Mouse (Mus musculus) hindbrain, embryonic 11.5 days (tissue): ENCODE data around the gene Cemip2. TPM values are rescaled to one million over a fixed set of nuclear protein-coding genes. Genes with fewer than 3 reads are reported as not detected.

Experiments used
- ATAC-seq: fragments of 200-750 bp; cut with Nextera tagmentation; 2 replicates; pipeline ENCODE4 v1.8.0; 2017; ENCODE audit warnings: mild to moderate bottlenecking, moderate TSS enrichment, moderate library complexity; ENCODE audit not compliant: low FRiP score
- DNase-seq: peaks from one replicate; pipeline ENCODE4 v3.0.0-alpha.2; 2015; ENCODE audit warnings: low spot score
- H3K27ac ChIP-seq: fragments of 300-500 bp; sonication (generic); 2 replicates; pipeline ENCODE4 v1.5.1; 2014; ENCODE audit warnings: mild to moderate bottlenecking, low read depth, low read length
- H3K27me3 ChIP-seq: fragments of 300-500 bp; sonication (generic); 2 replicates; pipeline ENCODE4 v1.6.1; 2014; ENCODE audit warnings: mild to moderate bottlenecking, low read length, moderate library complexity, mixed read lengths; ENCODE audit not compliant: control insufficient read depth, insufficient read depth
- H3K36me3 ChIP-seq: fragments of 300-500 bp; sonication (generic); 2 replicates; pipeline ENCODE4 v1.6.1; 2014; ENCODE audit warnings: mild to moderate bottlenecking, low read length, moderate library complexity, mixed read lengths; ENCODE audit not compliant: control insufficient read depth, insufficient read depth
- H3K4me1 ChIP-seq: fragments of 300-500 bp; sonication (generic); replicated peaks from 2 replicates; pipeline ENCODE4 v1.6.1; 2014; ENCODE audit warnings: low read length, mixed read lengths; ENCODE audit not compliant: control insufficient read depth, insufficient read depth
- H3K4me2 ChIP-seq: fragments of 300-500 bp; sonication (generic); replicated peaks from 2 replicates; pipeline ENCODE4 v1.6.1; 2014; ENCODE audit warnings: mild to moderate bottlenecking, low read depth, low read length
- H3K4me3 ChIP-seq: fragments of 300-500 bp; sonication (generic); 2 replicates; pipeline ENCODE4 v1.5.1; 2014; ENCODE audit warnings: low read depth, low read length
- H3K9ac ChIP-seq: fragments of 300-500 bp; sonication (generic); 2 replicates; pipeline ENCODE4 v1.6.1; 2014; ENCODE audit warnings: low read depth, low read length
- H3K9me3 ChIP-seq: fragments of 300-500 bp; sonication (generic); 2 replicates; pipeline ENCODE4 v1.6.1; 2016; ENCODE audit warnings: low read length; ENCODE audit not compliant: control insufficient read depth
- WGBS: fragments of 180-500 bp; shearing (Covaris S2); extraction: QIAGEN DNeasy Blood & Tissue Kit; methylation state at CpG from one replicate; pipeline ENCODE4 v1.1.7; 2014; 5-methylcytosine and 5-hydroxymethylcytosine counted together
- polyA plus RNA-seq: library from polyadenylated mRNA; unstranded; fragments of >200 nt; fragmentation: Nextera tagmentation; extraction: Ambion mirVana; gene quantifications from 2 replicates; pipeline ENCODE4 v1.2.1, GENCODE M21; 2014

Cemip2 gene
- polyA plus RNA-seq, 1 experiment from 2014 or later, result 85.6 TPM

GRCm38 (mm10) chr19:21810135-21810534 is 32.0 kb downstream of the Cemip2 start:
- H3K27ac ChIP-seq, result no peak overlapping the region
- no peak for ATAC-seq
- H3K9me3 ChIP-seq, result no peaks in the 10 kb centered on the region

GRCm38 (mm10) chr19:21813560-21813959 is 35.4 kb downstream of the Cemip2 start:
- 93% methylated on average over 13 of the region's 13 CpGs for WGBS
- no peak overlapping the region for H3K27ac ChIP-seq

More at GRCm38 (mm10) chr19:21810135-21810534, 32.0 kb downstream of the Cemip2 start:
- Histone ChIP-seq H3K9ac (no peak overlapping the region), H3K4me3 (no peak overlapping the region), H3K4me2 (no peak overlapping the region), H3K36me3 (peaks cover 25% of the 10 kb centered on the region; the same call in 1 of the 2 replicates), H3K4me1 (no peaks in the 10 kb centered on the region), H3K27me3 (no peaks in the 10 kb centered on the region)
- no peak for DNase-seq
- WGBS, result 96% methylated on average over 5 of the region's 5 CpGs

GRCm38 (mm10) chr19:21814433-21815020 is 36.4 kb downstream of the Cemip2 start:
- Histone ChIP-seq H3K36me3 (peaks cover 21% of the 10 kb centered on the region), H3K27me3 (no peaks in the 10 kb centered on the region), H3K9me3 (no peaks in the 10 kb centered on the region), H3K4me2 (no peak overlapping the region), H3K27ac (no peak overlapping the region), H3K9ac (no peak overlapping the region), H3K4me3 (no peak overlapping the region), H3K4me1 (no peaks in the 10 kb centered on the region)
- no peak for ATAC-seq
- WGBS, result 87% methylated on average over 8 of the region's 8 CpGs
- no peak for DNase-seq

More at GRCm38 (mm10) chr19:21813560-21813959, 35.4 kb downstream of the Cemip2 start:
- Histone ChIP-seq H3K9me3 (no peaks in the 10 kb centered on the region), H3K27me3 (no peaks in the 10 kb centered on the region), H3K9ac (no peak overlapping the region), H3K4me3 (no peak overlapping the region), H3K4me2 (no peak overlapping the region), H3K4me1 (no peaks in the 10 kb centered on the region), H3K36me3 (peaks cover 21% of the 10 kb centered on the region)
- ATAC-seq, result no peak
- no peak for DNase-seq

- DNase-seq (no peak), ATAC-seq (no peak)
- Histone ChIP-seq H3K27me3 (no peaks in the 10 kb centered on the region), H3K36me3 (peaks cover 21% of the 10 kb centered on the region), H3K27ac (no peak overlapping the region), H3K9me3 (no peaks in the 10 kb centered on the region), H3K4me1 (no peaks in the 10 kb centered on the region), H3K4me2 (no peak overlapping the region), H3K9ac (no peak overlapping the region), H3K4me3 (no peak overlapping the region)
- 99% methylated on average over 4 of the region's 4 CpGs for WGBS
Measured at GRCm38 (mm10) chr19:21816260-21816659, 38.1 kb downstream of the Cemip2 start.

GRCm38 (mm10) chr19:21818021-21818725 is 40.0 kb downstream of the Cemip2 start:
- WGBS, result 89% methylated on average over 14 of the region's 14 CpGs
- H3K4me2 ChIP-seq, result no peak overlapping the region
- H3K9me3 ChIP-seq, result no peaks in the 10 kb centered on the region
- no peaks in the 10 kb centered on the region for H3K27me3 ChIP-seq
- H3K27ac ChIP-seq, result no peak overlapping the region
- DNase-seq (no peak), ATAC-seq (no peak)
- no peaks in the 10 kb centered on the region for H3K4me1 ChIP-seq
- H3K4me3 ChIP-seq, result no peak overlapping the region
- H3K36me3 ChIP-seq, result peaks cover 11% of the 10 kb centered on the region
- no peak overlapping the region for H3K9ac ChIP-seq

- H3K4me3 ChIP-seq, result no peak overlapping the region
- no peak overlapping the region for H3K9ac ChIP-seq
- H3K36me3 ChIP-seq, result peaks cover 8% of the 10 kb centered on the region
- no peaks in the 10 kb centered on the region for H3K4me1 ChIP-seq
- no peak overlapping the region for H3K27ac ChIP-seq
- 89% methylated on average over 5 of the region's 5 CpGs for WGBS
- no peak for ATAC-seq
- H3K27me3 ChIP-seq, result no peaks in the 10 kb centered on the region
- H3K9me3 ChIP-seq, result no peaks in the 10 kb centered on the region
- DNase-seq, result no peak
- no peak overlapping the region for H3K4me2 ChIP-seq
Measured at GRCm38 (mm10) chr19:21819585-21819984, 41.4 kb downstream of the Cemip2 start.

- Histone ChIP-seq H3K4me3 (no peak overlapping the region), H3K4me1 (no peaks in the 10 kb centered on the region), H3K9me3 (no peaks in the 10 kb centered on the region), H3K9ac (no peak overlapping the region), H3K4me2 (no peak overlapping the region), H3K27ac (no peak overlapping the region), H3K27me3 (no peaks in the 10 kb centered on the region), H3K36me3 (peaks cover 8% of the 10 kb centered on the region)
- ATAC-seq, result no peak
- DNase-seq, result no peak
- 89% methylated on average over 4 of the region's 4 CpGs for WGBS
Measured at GRCm38 (mm10) chr19:21820126-21820525, 42.0 kb downstream of the Cemip2 start.

GRCm38 (mm10) chr19:21821877-21822276 is 43.7 kb downstream of the Cemip2 start:
- H3K4me1 ChIP-seq, result no peaks in the 10 kb centered on the region

GRCm38 (mm10) chr19:21824146-21824545 is 46.0 kb downstream of the Cemip2 start:
- 91% methylated on average over 5 of the region's 5 CpGs for WGBS
- DNase-seq (no peak), ATAC-seq (no peak)
- Histone ChIP-seq H3K9ac (no peak overlapping the region), H3K27ac (no peak overlapping the region), H3K4me1 (no peaks in the 10 kb centered on the region), H3K27me3 (no peaks in the 10 kb centered on the region), H3K9me3 (no peaks in the 10 kb centered on the region), H3K4me2 (no peak overlapping the region), H3K36me3 (peaks cover 7% of the 10 kb centered on the region; the same call in 1 of the 2 replicates), H3K4me3 (no peak overlapping the region)

More at GRCm38 (mm10) chr19:21821877-21822276, 43.7 kb downstream of the Cemip2 start:
- ATAC-seq (no peak), DNase-seq (no peak)
- whole genome bisulfite sequencing, result 72% methylated on average over 6 of the region's 6 CpGs
- Histone ChIP-seq H3K9me3 (no peaks in the 10 kb centered on the region), H3K27me3 (no peaks in the 10 kb centered on the region), H3K4me3 (no peak overlapping the region), H3K4me2 (no peak overlapping the region), H3K9ac (no peak overlapping the region), H3K27ac (no peak overlapping the region), H3K36me3 (peaks cover 7% of the 10 kb centered on the region)
